Mouse (Mus musculus): ENCODE data around the gene Zfp988. TPM values are rescaled to one million over a fixed set of nuclear protein-coding genes. Genes with fewer than 3 reads are reported as not detected.
"Not testable (repeated sequence)": the region's sequence is repeated elsewhere in the genome, so short reads cannot be mapped to it uniquely, and the experiment has no call there.

The Zfp988 gene
- polyA plus RNA-seq (2015; fragmentation: Nextera tagmentation; extraction: Ambion mirVana): 0.23 and 0.31 TPM in 2 replicates

GRCm38 (mm10) chr4:147305436-147305835, at the start of gene Zfp988:
Zfp988 (plus strand) TSS chr4:147305674.
- 88% methylated on average over 6 of the region's 6 CpGs for WGBS
- H3K4me3 ChIP-seq (replicated peaks); H3K4me2 ChIP-seq; H3K9ac ChIP-seq; ATAC-seq (replicated peaks; ENCODE audit: low FRiP score); H3K36me3 ChIP-seq; H3K27me3 ChIP-seq; H3K27ac ChIP-seq; H3K4me1 ChIP-seq: not testable (repeated sequence)
- peaks cover 11% of the 10 kb centered on the region; the same call in 1 of the 2 replicates for H3K9me3 ChIP-seq (replicated peaks)

- not testable (repeated sequence) for H3K9ac ChIP-seq; H3K27me3 ChIP-seq; H3K36me3 ChIP-seq; H3K27ac ChIP-seq; H3K4me3 ChIP-seq (replicated peaks); H3K4me2 ChIP-seq; H3K4me1 ChIP-seq; ATAC-seq (replicated peaks; ENCODE audit: low FRiP score)
- 95% methylated on average over 2 of the region's 3 CpGs for WGBS
- peaks cover 19% of the 10 kb centered on the region for H3K9me3 ChIP-seq (replicated peaks)
Observed at GRCm38 (mm10) chr4:147262708-147263107, 42.8 kb upstream of the Zfp988 start.

DNA sequence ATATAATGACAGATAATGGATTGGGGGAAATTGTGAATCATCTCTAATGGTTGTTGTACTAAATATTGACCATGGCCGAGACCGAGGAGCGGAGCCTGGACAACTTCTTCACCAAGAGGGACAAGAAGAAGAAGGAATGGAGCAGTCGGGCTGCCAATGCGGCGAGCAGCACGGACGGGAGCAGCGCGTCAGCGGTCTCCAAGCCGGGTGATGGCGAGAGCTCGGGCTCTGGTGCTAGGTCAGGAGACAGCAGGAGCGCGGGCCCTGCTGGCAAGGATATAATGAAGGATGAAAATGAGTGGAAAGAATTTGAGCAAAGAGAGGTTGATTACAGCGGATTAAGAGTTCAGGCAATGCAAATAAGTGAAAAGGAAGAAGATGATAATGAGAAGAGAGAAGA, 38.2 kb upstream of the Zfp988 start:
- H3K4me1 ChIP-seq; H3K36me3 ChIP-seq; H3K27me3 ChIP-seq; H3K4me2 ChIP-seq; H3K9ac ChIP-seq; H3K27ac ChIP-seq; ATAC-seq (replicated peaks; ENCODE audit: low FRiP score); H3K4me3 ChIP-seq (replicated peaks): not testable (repeated sequence)
- peaks cover 34% of the 10 kb centered on the region for H3K9me3 ChIP-seq (replicated peaks)
- WGBS: 90% methylated on average over 17 of the region's 17 CpGs

DNA sequence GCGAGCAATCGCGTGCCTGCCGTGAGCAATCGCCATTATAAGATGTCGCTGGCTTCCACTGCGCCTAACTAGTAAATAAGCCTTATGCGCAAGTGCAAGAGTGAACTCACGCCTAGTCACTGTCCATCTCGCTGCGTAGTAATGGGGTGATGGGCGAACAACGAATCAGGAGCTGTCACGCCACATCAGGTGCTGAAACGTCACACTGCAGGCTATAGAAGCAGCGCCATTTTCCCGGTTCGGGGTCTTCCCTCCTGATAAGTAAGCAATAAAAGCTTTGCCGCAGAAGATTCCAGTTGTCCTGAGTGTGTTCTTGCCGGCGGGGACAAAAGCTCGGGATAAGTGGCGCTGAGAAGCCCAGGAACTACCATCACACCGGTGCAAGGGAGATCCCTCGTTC, 36.7 kb upstream of the Zfp988 start:
- not testable (repeated sequence) for H3K4me3 ChIP-seq (replicated peaks); H3K4me2 ChIP-seq; H3K27ac ChIP-seq; H3K4me1 ChIP-seq; H3K27me3 ChIP-seq; H3K36me3 ChIP-seq; H3K9ac ChIP-seq; ATAC-seq (replicated peaks; ENCODE audit: low FRiP score)
- 88% methylated on average over 25 of the region's 25 CpGs for WGBS
- H3K9me3 ChIP-seq (replicated peaks): peaks cover 33% of the 10 kb centered on the region

- H3K9me3 ChIP-seq (replicated peaks): peaks cover 38% of the 10 kb centered on the region
- H3K27me3 ChIP-seq; H3K36me3 ChIP-seq; H3K27ac ChIP-seq; H3K9ac ChIP-seq; ATAC-seq (replicated peaks; ENCODE audit: low FRiP score); H3K4me2 ChIP-seq; H3K4me3 ChIP-seq (replicated peaks); H3K4me1 ChIP-seq: not testable (repeated sequence)
- 89% methylated on average over 4 of the region's 4 CpGs for WGBS
Observed at GRCm38 (mm10) chr4:147270026-147270425, 35.4 kb upstream of the Zfp988 start.

DNA sequence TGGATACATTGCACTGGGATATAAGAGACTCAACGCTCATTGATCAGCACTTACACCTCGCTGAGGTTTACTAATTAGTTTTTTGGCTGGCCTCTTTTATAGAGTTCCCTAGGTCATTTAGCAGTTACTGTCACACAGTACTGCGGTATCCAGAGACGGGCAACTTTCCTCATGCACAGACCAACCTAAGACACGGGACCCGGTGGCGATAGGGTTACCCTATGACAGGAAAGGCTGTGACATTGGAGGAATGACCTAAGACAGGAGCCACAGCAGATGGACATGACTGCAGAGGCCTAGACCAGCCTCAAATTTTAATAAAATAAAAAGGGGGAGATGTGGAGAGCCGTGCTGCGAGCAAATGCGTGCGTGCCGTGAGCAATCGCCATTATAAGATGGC, 33.9 kb upstream of the Zfp988 start:
- not testable (repeated sequence) for ATAC-seq (replicated peaks; ENCODE audit: low FRiP score); H3K4me2 ChIP-seq; H3K9ac ChIP-seq; H3K4me3 ChIP-seq (replicated peaks); H3K4me1 ChIP-seq; H3K27me3 ChIP-seq; H3K27ac ChIP-seq; H3K36me3 ChIP-seq
- 90% methylated on average over 13 of the region's 13 CpGs for WGBS
- H3K9me3 ChIP-seq (replicated peaks): peaks cover 46% of the 10 kb centered on the region

GRCm38 (mm10) chr4:147275021-147275772, 30.3 kb upstream of the Zfp988 start:
- not testable (repeated sequence) for H3K27ac ChIP-seq, H3K36me3 ChIP-seq, H3K4me1 ChIP-seq, H3K27me3 ChIP-seq, H3K9ac ChIP-seq
- Histone ChIP-seq H3K9me3 (replicated peaks) (peaks cover 26% of the 10 kb centered on the region), H3K4me3 (replicated peaks) (peak overlapping the region; percentile 29), H3K4me2 (peak overlapping the region; percentile 51)
- 37% methylated on average over 58 of the region's 58 CpGs for WGBS
- peak; percentile 89 for ATAC-seq (replicated peaks; ENCODE audit: low FRiP score)

DNA sequence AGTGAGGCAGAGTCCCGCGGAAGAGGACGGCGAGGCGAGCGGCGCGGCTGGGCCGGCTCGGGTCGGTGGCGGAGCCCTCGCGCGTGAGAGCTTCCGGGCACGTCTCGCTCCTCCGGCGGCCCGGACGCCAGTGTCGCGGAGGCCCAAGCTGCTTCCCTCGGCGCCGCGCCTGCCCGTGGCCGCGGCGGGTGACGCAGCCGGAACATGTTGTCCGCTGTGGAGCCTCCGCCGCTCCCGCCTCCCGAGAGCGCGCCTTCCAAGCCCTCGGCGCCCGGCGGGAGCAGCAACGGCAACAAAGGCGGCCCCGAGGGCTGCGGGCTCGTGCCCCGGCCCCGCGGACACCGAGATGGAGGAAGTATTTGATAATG, 29.7 kb upstream of the Zfp988 start:
- not testable (repeated sequence) for H3K27ac ChIP-seq; H3K27me3 ChIP-seq; ATAC-seq (replicated peaks; ENCODE audit: low FRiP score); H3K36me3 ChIP-seq; H3K9ac ChIP-seq; H3K4me1 ChIP-seq
- 24% methylated on average over 53 of the region's 54 CpGs for WGBS
- peak overlapping the region; percentile 51 for H3K4me2 ChIP-seq
- peaks cover 23% of the 10 kb centered on the region for H3K9me3 ChIP-seq (replicated peaks)
- H3K4me3 ChIP-seq (replicated peaks): peak overlapping the region; percentile 29

DNA sequence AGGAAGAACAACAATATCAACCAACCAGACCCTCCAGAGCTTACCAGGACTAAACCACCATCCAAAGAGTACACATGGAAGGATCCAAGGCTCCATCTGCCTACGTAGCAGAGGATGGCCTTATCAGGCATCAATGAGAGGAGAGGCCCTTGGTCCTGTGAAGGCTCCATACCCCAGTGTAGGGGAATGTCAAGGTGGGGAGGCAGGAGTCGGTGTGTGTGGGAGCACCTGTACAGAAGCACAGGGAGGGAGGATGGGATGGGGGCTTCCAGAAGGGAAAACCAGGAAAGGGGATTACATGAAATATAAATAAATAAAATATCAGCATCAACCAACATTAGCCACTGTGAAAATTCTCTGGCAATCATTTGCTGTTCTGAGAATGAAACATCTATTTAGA, 25.1 kb upstream of the Zfp988 start:
- not testable (repeated sequence) for H3K9me3 ChIP-seq (replicated peaks); H3K4me2 ChIP-seq; H3K27ac ChIP-seq; H3K36me3 ChIP-seq; H3K4me1 ChIP-seq; H3K27me3 ChIP-seq; ATAC-seq (replicated peaks; ENCODE audit: low FRiP score); H3K9ac ChIP-seq; H3K4me3 ChIP-seq (replicated peaks)
- 75% methylated on average over 2 of the region's 2 CpGs for WGBS

DNA sequence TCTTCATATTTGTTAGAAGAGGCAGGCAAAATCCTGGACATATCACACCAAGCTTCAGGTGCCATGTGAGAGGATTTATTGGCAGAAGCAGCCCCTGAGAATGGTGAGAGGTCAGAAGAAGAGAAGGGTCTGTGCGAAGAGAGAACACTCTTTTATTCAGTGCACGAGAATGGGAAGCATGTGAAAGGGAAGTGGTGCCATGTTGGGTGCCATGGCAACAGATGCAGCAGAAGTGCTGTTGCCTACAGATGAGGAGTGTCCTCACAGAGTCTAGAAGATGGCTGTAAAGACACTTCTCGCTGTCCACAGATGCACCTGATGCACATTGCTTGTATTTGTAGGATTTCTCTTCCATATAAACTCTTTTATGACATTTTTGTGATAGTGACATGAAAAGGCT, 6.9 kb upstream of the Zfp988 start:
- not testable (repeated sequence) for H3K9me3 ChIP-seq (replicated peaks); H3K27ac ChIP-seq; H3K4me3 ChIP-seq (replicated peaks); H3K4me2 ChIP-seq; H3K4me1 ChIP-seq; H3K36me3 ChIP-seq; ATAC-seq (replicated peaks; ENCODE audit: low FRiP score); H3K27me3 ChIP-seq; H3K9ac ChIP-seq
- 71% methylated on average over 3 of the region's 3 CpGs for WGBS

- H3K9me3 ChIP-seq (replicated peaks): peaks cover 11% of the 10 kb centered on the region; the same call in 1 of the 2 replicates
- not testable (repeated sequence) for ATAC-seq (replicated peaks; ENCODE audit: low FRiP score); H3K36me3 ChIP-seq; H3K4me3 ChIP-seq (replicated peaks); H3K9ac ChIP-seq; H3K4me1 ChIP-seq; H3K4me2 ChIP-seq; H3K27ac ChIP-seq; H3K27me3 ChIP-seq
Observed at GRCm38 (mm10) chr4:147302375-147302774, 3.1 kb upstream of the Zfp988 start.

GRCm38 (mm10) chr4:147335036-147335690, 29.7 kb downstream of the Zfp988 start:
- WGBS: 89% methylated on average over 2 of the region's 2 CpGs
- not testable (repeated sequence) for H3K4me2 ChIP-seq; H3K27ac ChIP-seq; H3K4me3 ChIP-seq (replicated peaks); H3K4me1 ChIP-seq; H3K27me3 ChIP-seq; H3K9ac ChIP-seq; H3K36me3 ChIP-seq
- peak; percentile 9; the same call in 1 of the 2 replicates for ATAC-seq (replicated peaks; ENCODE audit: low FRiP score)
- H3K9me3 ChIP-seq (replicated peaks): peaks cover 60% of the 10 kb centered on the region
